Mouse (Mus musculus): Measurements from ENCODE around the gene Lrrc74b.
A peak's percentile ranks its signal among the peaks of the same experiment; 100 is the strongest.

DNA sequence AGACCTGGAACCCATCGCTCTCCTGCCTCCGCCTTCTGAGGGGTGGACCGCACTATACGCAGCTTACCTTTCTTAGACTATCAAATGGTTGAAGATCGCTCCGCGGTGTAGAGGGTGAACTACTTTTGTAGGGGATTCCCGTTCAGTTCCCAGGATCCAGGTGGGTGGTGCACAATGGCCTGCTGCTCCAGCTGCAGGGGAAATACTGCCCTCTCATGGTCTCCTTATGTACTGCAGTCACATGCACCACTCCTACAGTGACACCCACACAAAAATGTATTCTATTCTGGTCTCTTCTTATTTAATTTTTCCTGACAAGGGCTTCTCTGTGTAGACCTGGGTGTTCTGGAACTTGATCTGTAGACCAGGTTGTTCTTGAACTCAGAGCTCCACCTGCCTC lies 22.0 kb upstream of the Lrrc74b start, which contains the start of gene Slc7a4:
- TF ChIP-seq CTCF (IDR thresholded peaks at IDR 0.05; ENCODE audit: insufficient read depth, low read depth, low read length) (0 out of 2 replicates have a peak, but pooled peaks have one; percentile 25), POLR2A (IDR thresholded peaks at IDR 0.05; ENCODE audit: insufficient read depth, low read depth, low read length) (no peak)
